Mouse (Mus musculus): ENCODE data around the gene Nxf1.
"Not testable (repeated sequence)": the region's sequence is repeated elsewhere in the genome, so short reads cannot be mapped to it uniquely, and the experiment has no call there.

The Nxf1 gene

DNA sequence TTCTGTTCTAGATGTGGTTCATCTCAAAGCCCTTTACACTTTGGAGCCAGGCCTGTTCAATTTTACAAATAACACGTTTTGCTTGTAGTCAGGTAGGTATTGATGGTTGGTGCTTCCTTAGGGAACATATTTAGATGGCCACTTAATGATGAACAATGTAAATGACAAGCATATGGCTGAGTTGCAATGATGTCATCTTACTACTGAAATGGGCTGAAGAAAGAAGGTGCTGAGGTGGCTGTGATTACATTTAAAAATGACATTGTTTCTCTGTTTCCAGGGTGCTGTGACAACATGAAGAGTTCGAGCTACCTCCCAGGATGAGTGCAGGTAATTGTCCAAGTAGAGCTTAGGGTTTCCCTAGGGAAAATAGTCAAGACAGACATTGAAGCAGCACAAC, 32.5 kb upstream of the Nxf1 start:
- DNase-seq (ENCODE audit: low spot score): no peak

DNA sequence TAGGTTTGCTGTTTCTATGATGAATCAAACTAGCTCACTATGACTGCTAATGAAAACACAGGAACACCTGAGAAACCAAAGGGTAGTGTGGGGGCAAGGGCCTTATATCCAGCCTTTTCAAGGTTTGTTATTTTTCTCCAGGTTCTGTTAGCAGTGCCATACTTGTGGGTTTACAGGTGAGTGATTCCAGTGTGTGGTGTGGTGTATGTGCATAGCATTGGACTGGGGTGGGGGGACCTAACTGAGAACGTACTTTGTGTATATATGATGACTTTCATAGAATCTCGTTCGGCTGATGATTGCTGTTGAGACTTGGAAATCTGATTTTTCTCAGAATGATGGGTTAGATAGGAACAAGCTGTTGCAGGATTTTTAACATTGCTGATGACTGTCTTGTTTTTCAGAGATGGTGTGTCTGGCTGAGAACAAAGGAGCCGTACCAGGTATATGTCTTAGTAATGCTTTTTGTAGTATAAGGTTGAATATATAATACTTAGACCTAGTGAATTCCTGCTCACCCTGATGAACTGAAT, 31.7 kb upstream of the Nxf1 start:
- DNase-seq (ENCODE audit: low spot score): no peak

DNA sequence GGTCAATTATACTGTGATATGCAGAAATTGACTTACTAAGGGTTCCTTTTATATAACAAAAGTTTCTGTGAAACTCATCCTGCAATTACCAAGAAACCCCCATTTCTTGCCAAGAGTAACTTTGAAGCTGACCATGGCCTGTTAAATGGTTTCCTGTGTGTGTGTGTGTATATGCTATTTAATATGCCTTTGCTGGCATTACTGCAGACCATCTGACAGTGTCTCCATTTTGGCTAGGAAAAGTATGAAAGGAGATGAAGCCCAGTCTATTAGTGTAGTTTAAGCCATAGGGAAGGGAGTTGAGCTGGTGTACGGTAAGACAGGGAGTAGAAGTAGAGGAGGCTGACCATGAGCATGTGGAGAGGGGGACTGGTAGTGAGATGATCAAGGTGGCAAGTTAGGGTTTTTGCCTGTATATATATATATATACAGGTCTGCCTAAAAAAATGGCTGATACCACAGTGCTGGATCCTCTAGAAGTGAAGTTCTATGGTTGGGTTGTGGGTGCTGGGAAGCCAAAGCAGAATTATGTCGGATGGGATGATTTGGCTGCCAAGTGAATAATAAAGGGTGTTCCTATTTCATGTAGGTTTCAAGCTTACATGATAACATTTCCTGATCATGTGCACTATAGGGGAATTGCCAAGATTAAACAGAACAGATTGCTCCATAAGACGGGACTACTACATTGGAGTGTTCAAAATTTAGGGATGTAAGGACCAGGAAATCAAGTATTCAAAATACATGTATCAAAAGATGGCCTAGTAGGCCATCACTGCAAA, 30.1 kb upstream of the Nxf1 start:
- no peak for DNase-seq (ENCODE audit: low spot score)

DNA sequence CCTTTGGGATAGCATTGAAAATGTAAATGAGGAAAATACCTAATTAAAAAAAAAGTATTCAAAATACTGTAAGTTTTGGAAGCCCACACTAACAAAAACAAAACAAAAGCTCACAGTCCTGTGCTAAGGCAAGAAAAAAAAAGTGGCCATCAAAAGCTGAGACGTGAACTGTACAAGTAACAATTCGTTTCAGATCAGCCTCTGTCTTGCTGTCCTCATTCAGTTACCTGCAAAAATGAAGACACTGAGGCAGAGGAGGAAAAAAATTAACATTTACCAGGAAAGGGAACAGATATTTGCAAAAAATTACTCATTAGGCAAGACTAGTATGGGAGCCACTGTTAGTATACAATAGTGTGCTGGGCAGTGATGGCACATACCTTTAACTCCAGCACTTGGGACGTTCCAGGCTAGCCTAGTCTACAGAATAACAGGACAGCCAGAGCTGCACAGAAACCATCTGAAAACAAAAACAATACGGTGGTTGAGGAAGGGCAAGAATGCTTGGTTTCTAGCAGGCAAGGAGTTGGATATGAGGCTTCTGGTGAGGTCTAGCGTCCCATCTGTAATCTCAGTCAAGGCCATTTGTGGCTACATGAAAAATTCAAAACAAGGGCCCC, 29.3 kb upstream of the Nxf1 start:
- no peak for DNase-seq (ENCODE audit: low spot score)

DNA sequence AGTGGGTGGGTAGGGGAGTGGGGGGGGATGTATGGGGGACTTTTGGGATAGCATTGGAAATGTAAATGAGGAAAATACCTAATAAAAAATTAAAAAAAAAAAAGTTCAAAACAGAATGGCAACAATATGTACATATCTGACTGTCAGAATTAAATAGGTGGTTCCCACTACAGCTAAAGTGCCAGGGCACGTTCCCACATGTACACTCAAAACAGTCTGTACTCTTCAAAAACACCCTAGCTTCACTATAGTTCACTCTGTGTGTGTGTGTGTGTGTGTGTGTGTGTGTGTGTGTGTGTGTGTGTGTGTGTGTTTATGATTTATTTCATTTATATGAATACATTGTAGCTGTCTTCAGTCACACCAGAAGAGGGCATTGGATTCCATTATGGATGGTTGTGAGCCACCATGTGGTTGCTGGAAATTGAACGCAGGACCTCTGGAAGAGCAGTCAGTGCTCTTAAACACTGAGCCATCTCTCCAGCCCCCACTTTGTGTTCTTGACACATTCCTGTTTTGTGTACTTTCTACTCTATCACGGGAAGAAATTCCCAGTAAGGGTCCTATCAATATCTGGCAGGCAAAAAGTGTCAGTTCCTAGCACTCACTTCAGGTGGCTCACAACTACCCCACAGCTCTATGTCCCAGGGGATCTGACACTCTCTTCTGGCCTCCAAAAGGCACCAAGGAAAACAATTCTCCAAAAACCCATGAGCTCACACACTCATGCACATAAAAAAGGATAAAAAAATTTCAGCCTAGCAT, 28.4 kb upstream of the Nxf1 start:
- DNase-seq (ENCODE audit: low spot score): not testable (repeated sequence)

DNA sequence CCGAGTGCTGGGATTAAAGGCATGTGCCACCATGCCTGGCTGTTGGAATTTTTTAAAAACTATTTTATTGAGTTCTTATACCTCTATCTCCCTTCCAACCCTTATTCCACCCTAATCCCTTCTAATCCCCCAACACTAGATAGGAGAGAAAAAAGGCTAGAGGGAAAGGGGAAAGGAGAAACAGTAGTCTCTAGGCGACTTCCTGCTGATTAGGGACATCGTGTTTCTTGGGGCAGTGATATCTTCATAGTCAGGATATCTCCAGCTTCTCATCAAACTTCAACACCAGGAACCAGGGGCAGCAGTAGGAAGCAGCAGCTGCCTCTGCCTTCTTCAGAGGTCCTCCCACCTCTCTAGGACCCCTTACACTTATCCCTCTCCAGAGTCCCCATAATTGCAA, 22.5 kb upstream of the Nxf1 start:
- DNase-seq (ENCODE audit: low spot score): no peak

DNA sequence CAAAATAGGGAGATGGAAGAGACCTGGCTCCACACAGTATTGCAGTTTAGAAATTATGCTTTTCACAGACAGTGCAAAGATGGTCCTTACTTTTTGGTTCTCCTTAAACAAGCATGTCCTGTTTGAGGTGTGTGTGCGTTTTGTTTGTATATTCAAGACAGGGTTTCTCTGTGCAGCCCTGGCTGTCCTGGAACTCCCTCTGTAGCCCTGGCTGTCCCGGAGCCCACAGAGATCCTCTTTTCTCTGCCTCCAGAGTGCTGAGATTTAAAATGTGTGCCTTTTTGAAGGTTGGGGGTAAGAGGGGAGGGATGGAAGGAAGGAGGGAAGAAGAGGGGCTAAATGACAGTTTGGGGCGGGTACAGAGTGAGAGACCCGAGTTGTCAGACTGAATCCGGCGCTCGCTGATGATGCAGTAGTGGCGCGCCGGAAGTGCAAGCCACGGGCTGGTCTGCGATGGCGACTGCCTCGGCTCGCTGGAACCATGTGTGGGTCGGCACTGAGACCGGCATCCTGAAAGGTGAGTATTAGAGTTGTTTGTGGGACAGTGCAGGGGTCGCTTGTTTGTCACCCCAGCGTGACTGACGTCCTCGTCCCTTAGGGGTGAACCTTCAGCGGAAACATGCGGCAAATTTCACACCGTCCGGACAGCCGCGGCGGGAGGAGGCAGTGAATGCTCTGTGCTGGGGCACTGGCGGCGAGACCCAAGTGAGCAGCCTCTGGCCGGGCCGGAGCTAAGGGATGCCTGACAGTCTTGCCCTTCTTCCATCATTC, 21.3 kb upstream of the Nxf1 start, which contains the start of gene Wdr74:
Gene Wdr74, plus strand, starts transcription at position 439 of the 771 bp plus-strand sequence.
- peak; percentile 86 for DNase-seq (ENCODE audit: low spot score)

DNA sequence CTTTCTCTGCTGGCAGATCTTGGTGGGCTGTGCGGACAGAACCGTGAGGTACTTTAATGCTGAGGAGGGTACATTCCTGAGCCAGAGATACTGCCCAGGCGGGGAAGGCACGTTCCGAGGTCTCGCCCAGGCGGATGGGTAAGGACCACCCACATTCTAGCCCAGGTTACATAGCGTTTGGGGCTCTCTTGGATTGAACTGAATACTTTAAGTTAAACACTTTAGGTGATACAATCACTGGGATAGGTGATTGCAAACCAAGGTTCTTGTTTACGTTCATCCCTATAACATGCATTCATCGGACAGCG, 20.8 kb upstream of the Nxf1 start:
- DNase-seq (ENCODE audit: low spot score): no peak

DNA sequence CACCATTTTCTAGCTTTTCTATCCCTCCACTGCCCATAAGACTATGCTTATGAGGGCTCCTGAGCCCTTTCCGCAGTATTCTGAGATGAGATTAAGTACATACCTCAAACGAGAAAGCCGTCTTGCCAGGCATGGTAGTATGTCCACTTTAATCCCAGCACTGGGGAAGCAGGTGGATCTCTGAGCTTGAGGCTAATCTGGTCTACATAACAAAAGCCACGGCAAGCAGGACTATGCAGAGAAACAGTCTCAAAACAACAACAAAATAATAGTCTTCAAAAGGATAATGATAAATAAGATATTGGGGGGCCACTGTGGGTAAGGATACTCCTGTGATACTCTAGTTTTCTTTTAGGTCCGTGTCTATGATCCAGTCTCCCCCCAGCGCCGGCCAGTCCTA, 18.0 kb upstream of the Nxf1 start:
- no peak for DNase-seq (ENCODE audit: low spot score)

DNA sequence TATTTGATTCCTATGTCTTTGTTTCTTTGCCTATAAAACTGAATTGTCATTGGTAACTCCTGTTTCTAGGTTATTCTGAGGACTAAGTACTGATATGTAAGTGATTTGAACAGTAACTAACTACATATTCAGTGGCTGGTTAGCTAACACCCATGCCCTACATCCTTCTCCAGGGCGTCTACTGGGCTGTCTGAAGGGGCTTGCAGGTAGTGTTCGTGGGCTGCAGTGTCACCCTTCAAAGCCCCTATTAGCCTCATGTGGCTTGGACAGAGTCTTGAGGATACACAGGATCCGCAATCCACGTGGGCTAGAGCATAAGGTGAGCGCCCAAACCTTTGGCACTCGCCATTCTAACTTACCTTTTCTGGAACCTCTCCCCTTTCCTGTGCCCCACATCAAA, 17.2 kb upstream of the Nxf1 start:
- DNase-seq (ENCODE audit: low spot score): no peak

DNA sequence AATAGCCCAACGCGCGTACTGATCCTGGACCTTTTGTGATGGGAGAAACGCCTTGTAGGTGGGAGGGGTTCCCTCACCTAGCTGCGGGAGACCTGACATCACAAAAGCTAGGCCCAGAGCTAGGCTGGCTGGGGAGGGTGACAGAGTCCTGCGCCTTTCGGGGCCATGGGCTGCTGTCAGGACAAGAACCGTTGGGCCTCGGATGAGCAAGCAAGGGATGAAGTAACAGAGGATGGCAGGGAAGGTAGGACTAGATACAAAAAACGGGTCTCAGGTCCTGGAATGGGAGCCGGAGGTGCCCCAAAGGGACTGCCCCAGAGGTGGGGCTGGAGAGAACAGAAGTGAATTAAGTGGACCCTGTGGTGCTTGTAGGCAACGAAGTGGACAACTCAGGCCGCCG, 16.3 kb upstream of the Nxf1 start, which contains the start of gene 1700092M07Rik:
Gene 1700092M07Rik, plus strand, starts transcription at position 116 of the 400 bp plus-strand sequence.
- no peak for DNase-seq (ENCODE audit: low spot score)

DNA sequence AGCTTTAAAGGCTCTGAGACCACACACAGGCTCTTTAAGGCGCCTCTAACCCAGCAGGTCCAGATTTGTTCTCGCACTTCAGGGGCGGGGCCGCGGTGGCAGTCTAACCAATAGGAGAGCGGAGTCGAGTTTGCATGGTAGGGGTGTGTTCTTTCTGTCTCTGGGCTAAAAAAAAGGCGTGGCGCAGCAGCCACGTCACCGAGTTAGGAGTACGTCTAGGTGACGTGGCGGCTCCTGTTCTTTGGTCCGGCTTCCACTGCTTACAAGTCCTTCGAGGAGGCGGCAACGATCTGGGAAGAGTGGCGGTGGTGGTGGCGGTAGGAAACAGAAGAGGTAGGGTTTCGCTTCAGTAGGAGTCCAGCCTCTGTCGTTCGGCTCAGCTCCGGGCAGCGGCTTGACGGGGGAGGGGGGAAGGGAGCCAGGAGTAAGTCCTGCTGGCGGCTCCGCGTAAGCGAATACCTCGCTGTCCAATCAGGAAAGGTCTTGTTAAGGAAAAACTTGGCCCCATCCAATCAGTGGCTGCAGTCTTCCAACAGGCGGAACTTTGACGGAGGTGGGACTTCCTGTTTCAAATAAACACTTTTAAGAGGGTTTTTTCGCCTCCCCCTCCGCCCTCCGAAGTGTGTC, 15.5 kb upstream of the Nxf1 start, which contains the start of gene Stx5a:
Gene Stx5a, plus strand, starts transcription at position 171 of the 627 bp plus-strand sequence.
- peak; percentile 95 for DNase-seq (ENCODE audit: low spot score)

DNA sequence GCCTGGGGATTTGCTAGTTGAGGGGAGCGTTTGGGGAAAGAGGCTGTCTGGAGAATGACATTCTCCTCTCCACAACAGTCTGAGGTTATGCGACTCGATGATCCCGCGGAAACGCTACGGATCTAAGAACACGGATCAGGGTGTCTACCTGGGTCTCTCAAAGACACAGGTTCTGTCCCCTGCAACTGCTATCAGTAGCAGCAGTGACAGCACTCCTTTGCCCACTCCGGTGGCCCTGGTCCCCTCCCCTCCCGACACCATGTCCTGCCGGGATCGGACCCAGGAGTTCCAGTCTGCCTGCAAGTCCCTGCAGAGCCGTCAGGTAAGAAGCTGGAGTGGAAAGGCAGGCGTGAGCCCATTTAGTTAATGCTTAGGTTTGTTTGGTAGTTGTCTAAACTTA, 14.7 kb upstream of the Nxf1 start:
- no peak for DNase-seq (ENCODE audit: low spot score)

DNA sequence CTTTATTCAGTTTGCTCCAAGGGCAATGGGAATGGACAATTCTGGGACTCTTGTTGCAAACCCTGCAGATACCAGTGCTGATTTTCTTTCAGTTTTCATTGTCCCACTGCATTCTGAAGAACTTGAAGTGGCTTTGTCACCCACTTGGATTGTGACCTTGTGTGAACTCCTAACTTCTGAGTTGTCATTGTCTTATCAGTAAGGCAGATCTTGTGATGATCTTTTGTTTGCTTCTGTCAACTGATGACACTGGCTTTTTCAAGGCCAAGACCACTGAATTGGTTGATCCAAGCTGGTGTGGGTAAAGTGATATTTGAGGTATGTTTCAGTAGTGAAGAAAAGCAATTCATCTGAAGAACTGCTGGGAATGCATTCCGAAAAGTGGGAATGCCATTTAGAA, 11.5 kb upstream of the Nxf1 start:
- DNase-seq (ENCODE audit: low spot score): no peak

DNA sequence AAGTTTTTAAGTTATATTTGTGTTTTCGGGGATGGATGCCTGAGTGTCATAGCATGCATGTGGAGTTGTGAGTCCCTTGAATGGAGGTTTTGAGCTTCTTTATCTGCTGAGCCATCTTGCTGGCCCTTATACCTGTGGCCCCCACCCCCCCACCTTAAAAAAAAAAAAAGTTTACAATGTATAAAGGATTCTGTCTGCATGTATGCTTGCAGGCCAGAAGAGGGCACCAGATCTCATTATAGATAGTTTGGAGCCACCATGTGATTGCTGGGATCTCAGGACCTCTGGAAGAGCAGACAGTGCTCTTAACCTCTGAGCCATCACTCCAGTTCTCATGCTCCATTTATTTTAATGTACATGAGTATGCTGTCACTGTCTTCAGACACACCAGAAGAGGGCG, 9.5 kb upstream of the Nxf1 start:
- no peak for DNase-seq (ENCODE audit: low spot score)

DNA sequence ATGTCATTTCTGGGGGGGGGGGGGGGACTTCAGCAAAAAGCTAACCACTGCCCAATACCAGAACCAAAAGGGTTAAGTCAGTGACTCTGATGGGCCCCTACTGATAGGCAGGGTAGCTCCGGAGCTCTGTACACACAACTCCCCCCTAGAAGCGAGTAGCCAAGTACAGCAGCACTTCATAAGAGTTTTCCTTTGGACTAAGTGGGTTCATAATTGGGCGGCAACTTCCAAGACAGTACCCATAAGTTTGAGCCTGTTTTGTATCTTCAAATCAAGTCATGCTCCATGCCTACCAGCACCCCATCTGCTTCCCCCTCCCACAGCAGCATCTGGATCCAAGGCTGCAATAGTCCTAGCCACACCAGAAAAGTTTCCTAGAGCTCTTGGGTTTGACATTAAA, 1.2 kb upstream of the Nxf1 start:
- DNase-seq (ENCODE audit: low spot score): no peak

DNA sequence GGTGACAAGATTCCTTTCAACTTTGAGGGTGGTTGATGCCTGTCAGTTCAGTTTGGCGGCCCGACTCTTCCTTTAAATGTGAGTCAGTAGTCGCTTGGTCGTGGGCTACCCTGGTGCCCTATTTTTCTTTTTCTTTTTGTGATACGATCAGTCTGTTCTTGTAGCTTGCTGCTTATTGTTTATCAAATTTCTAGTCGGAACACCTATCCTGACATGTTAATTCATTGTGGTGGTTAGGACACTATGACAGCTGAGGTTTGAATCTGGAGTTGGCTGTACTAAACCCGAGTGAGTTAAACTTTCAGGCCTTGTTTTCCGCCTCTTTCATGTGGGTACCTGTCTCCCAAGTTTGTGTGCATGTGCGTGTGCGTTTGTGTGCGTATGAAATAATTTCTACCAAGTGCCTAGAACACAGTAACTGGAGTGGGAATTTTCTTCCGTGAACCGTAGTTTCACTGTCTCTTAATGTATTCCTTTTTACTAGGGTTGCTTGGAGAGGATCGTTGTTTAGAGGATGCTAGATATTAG, 662 bp downstream of the Nxf1 start:
- no peak for DNase-seq (ENCODE audit: low spot score)

DNA sequence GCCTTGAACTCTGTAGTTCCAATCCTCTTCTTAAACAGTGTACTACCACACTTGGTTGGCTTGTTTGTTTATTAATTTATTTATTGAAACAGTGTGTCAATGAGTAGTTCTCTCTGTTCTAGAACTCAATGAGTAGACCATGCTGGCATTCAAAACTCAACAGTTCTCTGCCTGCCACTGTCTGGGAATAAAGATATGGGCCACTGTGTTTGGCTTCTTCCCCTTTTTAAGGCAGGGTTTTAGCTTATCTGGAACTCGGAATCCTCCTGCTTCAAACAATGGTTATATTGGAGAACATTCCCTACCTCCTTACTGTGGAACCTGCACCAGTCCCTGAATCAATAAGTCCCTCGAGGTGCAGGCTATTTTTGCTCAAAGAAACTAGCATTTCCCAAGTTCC, 2.0 kb downstream of the Nxf1 start:
- no peak for DNase-seq (ENCODE audit: low spot score)

DNA sequence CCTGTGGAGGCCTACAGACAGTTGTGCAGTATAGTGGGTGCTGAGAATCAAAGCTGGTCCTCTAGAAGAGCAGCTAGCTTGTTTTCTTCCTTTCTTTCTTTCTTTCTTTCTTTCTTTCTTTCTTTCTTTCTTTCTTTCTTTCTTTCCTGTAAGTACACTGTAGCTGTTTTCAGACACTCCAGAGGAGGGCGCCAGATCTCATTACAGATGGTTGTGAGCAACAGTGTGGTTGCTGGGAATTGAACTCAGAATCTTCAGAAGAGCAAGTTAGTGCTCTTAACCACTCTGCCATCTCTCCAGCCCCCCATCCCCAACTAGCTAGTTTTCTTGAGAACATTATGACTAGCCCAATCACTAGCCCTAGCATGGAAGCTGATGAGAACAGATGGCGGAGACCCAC, 3.9 kb downstream of the Nxf1 start:
- DNase-seq (ENCODE audit: low spot score): no peak

DNA sequence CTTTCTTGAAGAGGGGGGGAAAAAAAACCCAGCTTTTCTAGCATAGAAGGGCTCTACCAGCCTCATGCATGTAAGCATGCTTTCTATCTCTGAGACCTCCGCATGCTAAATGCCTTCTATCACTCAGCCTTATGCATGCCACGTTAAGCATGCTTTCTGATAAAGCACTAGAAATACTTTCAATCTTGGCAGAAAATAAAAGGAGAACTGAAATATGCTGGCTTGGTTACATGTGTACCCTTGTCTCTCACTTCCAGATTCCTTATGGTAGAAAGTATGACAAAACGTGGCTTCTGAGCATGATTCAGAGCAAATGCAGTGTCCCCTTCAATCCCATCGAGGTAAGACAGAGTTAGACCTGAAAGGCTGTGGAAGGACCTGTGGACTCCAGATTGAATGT, 6.4 kb downstream of the Nxf1 start:
- no peak for DNase-seq (ENCODE audit: low spot score)

DNA sequence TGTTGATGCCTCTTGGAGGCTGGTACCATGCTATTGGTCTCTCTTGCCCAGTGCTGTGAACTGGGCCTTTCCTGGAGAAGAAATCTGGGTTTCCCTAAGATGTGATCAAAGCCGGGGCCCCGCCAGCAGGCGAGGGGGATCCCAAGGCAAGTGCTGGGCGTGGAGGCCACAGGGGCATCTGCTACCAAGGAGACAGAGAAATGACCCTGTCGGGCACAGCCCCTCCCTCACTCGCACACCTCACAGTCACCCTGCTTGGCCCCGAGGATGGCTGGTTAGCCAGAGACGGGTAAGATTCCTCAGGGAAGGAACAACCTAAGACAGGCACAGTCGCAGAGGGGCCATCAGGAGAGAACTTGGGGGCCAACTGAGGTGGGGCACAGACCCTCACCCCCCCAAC, 8.7 kb downstream of the Nxf1 start:
- no peak for DNase-seq (ENCODE audit: low spot score)
